Mouse (Mus musculus): ENCODE data around the gene Cit. TPM values are rescaled to one million over a fixed set of nuclear protein-coding genes. Genes with fewer than 3 reads are reported as not detected.

The Cit gene
- polyA plus RNA-seq, 1 experiment, result 19.0 TPM

DNA sequence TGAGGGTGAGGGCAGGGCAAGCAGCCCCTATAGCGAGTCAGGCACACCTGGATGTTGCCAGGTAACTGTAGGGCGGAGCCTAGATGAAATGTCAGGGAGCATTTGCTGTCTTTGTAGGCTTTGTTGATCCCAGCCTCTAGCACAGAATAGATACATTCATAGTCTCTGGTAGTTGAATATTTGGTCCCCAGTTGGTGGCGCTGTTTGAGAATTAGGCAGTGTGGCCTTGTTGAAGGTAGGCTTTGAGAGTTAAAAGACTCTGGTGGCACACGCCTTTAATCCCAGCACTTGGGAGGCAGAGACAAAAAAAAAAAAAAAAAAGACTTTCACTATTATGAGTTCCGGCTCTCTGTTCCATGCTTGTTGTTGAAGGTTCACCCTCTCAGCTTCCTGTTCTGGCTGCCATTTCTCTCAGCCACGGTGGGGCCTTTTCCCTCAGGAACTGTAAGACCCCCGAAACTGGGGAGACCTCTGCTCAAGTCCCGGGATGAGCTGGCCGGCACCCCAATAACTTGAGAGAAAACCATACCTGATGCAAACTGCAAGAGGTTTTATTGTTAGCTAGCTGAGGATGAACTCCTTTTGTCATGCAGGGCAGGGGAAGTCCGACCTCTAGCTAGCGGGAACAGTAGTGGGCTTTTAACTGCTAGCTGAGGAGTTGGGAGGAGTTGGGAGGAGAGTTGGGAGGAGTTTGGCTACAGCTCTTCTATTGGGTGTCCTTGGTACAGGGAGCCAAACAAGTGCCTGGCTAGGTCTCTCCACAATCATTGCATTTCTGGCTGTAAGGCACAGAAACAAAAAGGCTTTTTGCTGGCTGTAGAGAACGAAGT, 3.9 kb upstream of the Cit start:
- H3K36me3 ChIP-seq (ENCODE audit: control insufficient read depth, insufficient read depth, low read length), result no peaks in the 10 kb centered on the region; the same call in 1 of the 2 replicates

DNA sequence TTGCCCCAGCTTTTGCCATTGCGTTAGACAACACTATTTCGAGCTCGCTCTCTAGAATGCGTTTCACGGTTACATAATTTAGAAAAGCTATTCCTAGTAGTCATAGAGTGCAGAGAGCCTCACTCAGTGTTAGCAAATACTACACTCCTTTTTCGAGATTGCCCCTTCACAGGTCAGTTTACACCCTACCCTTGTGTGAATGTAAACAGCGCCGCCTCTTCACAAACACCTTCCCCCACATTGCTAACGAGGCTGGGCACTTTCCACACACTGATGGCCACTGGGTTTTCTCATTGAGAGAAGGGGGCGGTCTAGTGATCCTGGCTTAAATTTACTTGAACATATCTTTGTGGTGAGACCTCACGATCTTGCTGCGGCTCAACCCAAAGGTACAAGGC, 711 bp upstream of the Cit start:
- peak overlapping the region; percentile 100 for H3K27ac ChIP-seq (ENCODE audit: control insufficient read depth, insufficient read depth, low read depth, low read length)
- H3K36me3 ChIP-seq (ENCODE audit: control insufficient read depth, insufficient read depth, low read length), result peaks cover 2% of the 10 kb centered on the region
- H3K4me1 ChIP-seq (ENCODE audit: control insufficient read depth, insufficient read depth, low read length), result peaks cover 15% of the 10 kb centered on the region
- no peaks in the 10 kb centered on the region for H3K27me3 ChIP-seq (ENCODE audit: control insufficient read depth, insufficient read depth, low read length)
- H3K4me3 ChIP-seq (ENCODE audit: control insufficient read depth, low read depth, low read length), result peak overlapping the region; percentile 99
- TF ChIP-seq CTCF (IDR thresholded peaks at IDR 0.05; ENCODE audit: control insufficient read depth, insufficient read depth, insufficient replicate concordance, low read depth, low read length), result no peak
- no peak for TF ChIP-seq POLR2A (IDR thresholded peaks at IDR 0.05; ENCODE audit: control insufficient read depth, low read depth, low read length)

More for the DNA sequence above, 3.9 kb upstream of the Cit start:
- Histone ChIP-seq H3K27me3 (ENCODE audit: control insufficient read depth, insufficient read depth, low read length) (no peaks in the 10 kb centered on the region), H3K27ac (ENCODE audit: control insufficient read depth, insufficient read depth, low read depth, low read length) (no peak overlapping the region), H3K4me1 (ENCODE audit: control insufficient read depth, insufficient read depth, low read length) (peaks cover 10% of the 10 kb centered on the region), H3K4me3 (ENCODE audit: control insufficient read depth, low read depth, low read length) (no peak overlapping the region)
- TF ChIP-seq POLR2A (IDR thresholded peaks at IDR 0.05; ENCODE audit: control insufficient read depth, low read depth, low read length) (no peak), CTCF (IDR thresholded peaks at IDR 0.05; ENCODE audit: control insufficient read depth, insufficient read depth, insufficient replicate concordance, low read depth, low read length) (no peak)

DNA sequence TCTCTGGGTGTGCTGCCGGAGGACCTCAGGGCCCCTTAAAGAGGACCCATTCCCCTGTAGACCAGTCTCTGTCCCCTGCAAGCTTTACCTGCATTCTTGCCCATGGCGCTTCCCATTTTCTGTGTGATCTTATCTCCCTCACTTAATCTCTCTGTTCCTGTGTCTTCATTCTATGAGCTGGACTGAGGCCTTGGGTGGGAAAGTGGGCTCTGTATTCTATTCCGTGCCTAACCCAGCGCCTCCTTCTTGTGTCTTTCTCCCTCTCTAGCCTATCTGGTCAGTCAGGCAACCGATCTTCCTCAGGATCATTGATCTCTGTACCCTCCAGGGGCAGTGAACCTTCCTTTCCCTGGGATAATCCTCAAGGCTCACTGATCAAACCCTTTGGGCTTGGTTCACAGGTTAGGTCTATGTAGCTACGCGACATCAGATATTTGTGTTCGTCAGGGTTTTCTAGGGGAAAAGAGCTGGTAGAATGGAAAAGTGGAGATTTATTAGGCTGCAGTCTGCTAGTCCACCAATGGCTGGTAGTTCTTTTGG, 627 bp downstream of the Cit start:
- Histone ChIP-seq H3K27me3 (ENCODE audit: control insufficient read depth, insufficient read depth, low read length) (no peaks in the 10 kb centered on the region), H3K27ac (ENCODE audit: control insufficient read depth, insufficient read depth, low read depth, low read length) (peak overlapping the region; percentile 94; the same call in 1 of the 2 replicates), H3K4me1 (ENCODE audit: control insufficient read depth, insufficient read depth, low read length) (peaks cover 15% of the 10 kb centered on the region), H3K36me3 (ENCODE audit: control insufficient read depth, insufficient read depth, low read length) (peaks cover 2% of the 10 kb centered on the region), H3K4me3 (ENCODE audit: control insufficient read depth, low read depth, low read length) (peak overlapping the region; percentile 99)
- TF ChIP-seq POLR2A (IDR thresholded peaks at IDR 0.05; ENCODE audit: control insufficient read depth, low read depth, low read length), result no peak
- no peak for TF ChIP-seq CTCF (IDR thresholded peaks at IDR 0.05; ENCODE audit: control insufficient read depth, insufficient read depth, insufficient replicate concordance, low read depth, low read length)

DNA sequence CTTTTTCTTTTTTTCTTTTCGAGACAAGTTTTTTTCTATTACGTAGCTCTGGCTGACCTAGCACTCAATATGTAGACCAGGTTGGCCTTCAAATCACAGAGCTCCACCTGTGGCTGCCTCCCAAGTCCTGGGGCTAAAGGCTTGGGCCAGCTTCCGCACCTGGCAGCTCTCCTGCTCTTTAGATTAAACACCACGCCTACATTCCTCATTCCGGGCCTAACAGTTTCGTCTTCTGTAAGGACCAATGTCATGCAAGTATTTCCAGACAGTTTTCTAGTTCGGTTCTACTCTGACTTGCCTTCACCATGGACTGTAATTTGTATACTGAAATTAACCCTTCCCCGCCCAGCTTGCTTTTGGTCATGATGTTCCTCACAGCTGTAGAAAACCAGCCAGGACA, 2.1 kb downstream of the Cit start:
- peaks cover 15% of the 10 kb centered on the region for H3K4me1 ChIP-seq (ENCODE audit: control insufficient read depth, insufficient read depth, low read length)
- peaks cover 2% of the 10 kb centered on the region for H3K36me3 ChIP-seq (ENCODE audit: control insufficient read depth, insufficient read depth, low read length)
- no peaks in the 10 kb centered on the region for H3K27me3 ChIP-seq (ENCODE audit: control insufficient read depth, insufficient read depth, low read length)
- no peak overlapping the region for H3K4me3 ChIP-seq (ENCODE audit: control insufficient read depth, low read depth, low read length)
- no peak for TF ChIP-seq POLR2A (IDR thresholded peaks at IDR 0.05; ENCODE audit: control insufficient read depth, low read depth, low read length)
- no peak for TF ChIP-seq CTCF (IDR thresholded peaks at IDR 0.05; ENCODE audit: control insufficient read depth, insufficient read depth, insufficient replicate concordance, low read depth, low read length)
- H3K27ac ChIP-seq (ENCODE audit: control insufficient read depth, insufficient read depth, low read depth, low read length), result no peak overlapping the region

DNA sequence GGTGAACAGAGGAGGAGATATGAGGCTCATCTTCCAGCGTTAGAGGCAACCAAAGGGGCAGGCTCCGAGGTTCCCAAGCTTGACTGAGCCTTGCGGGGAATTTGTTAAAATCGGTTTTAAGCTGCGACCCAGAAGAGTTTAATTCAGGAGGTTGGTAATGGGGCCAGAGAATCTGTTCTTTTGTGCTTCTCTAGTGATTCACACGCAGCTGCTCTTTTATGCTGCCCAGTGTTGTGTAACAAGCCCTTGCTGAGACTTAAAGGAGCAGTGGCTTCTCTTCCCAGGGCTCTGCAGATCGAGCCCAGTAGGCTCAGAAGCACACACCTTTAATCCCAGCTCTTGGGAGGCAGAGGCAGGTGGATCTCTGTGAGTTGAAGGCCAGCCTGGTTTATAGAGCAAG, 3.4 kb downstream of the Cit start:
- no peak overlapping the region for H3K27ac ChIP-seq (ENCODE audit: control insufficient read depth, insufficient read depth, low read depth, low read length)
- H3K4me1 ChIP-seq (ENCODE audit: control insufficient read depth, insufficient read depth, low read length), result peaks cover 15% of the 10 kb centered on the region
- TF ChIP-seq CTCF (IDR thresholded peaks at IDR 0.05; ENCODE audit: control insufficient read depth, insufficient read depth, insufficient replicate concordance, low read depth, low read length) (no peak), POLR2A (IDR thresholded peaks at IDR 0.05; ENCODE audit: control insufficient read depth, low read depth, low read length) (no peak)
- H3K36me3 ChIP-seq (ENCODE audit: control insufficient read depth, insufficient read depth, low read length), result peaks cover 2% of the 10 kb centered on the region
- no peaks in the 10 kb centered on the region for H3K27me3 ChIP-seq (ENCODE audit: control insufficient read depth, insufficient read depth, low read length)
- no peak overlapping the region for H3K4me3 ChIP-seq (ENCODE audit: control insufficient read depth, low read depth, low read length)

DNA sequence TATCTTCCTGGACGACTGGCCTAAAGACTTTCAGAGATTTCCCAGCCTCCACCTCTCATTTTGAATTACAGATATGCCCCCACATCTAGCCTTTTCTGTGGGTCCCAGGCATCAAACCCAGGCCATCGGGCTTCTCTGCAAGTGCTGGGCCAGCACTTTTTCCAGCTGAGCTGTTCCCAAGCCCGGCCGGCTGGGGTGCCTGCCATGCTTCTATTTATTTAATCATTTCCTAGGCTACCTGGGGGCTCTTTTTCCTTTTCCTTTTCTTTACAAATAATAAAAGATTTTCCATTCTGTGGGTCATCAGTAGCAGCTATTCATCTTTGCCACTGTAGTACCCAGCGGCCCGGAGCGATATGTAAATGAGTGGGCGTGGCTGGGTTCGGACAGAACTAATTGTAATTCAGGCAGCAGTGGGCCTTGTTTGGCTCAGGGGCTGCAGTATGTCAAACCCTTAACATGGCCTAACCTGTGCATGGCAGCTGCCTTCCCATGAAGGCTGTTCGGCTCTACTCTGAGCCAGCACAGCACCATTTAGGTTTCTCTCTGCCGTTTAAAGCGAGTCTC, 4.3 kb downstream of the Cit start:
- peaks cover 2% of the 10 kb centered on the region for H3K36me3 ChIP-seq (ENCODE audit: control insufficient read depth, insufficient read depth, low read length)
- peaks cover 11% of the 10 kb centered on the region for H3K4me1 ChIP-seq (ENCODE audit: control insufficient read depth, insufficient read depth, low read length)
- TF ChIP-seq POLR2A (IDR thresholded peaks at IDR 0.05; ENCODE audit: control insufficient read depth, low read depth, low read length) (no peak), CTCF (IDR thresholded peaks at IDR 0.05; ENCODE audit: control insufficient read depth, insufficient read depth, insufficient replicate concordance, low read depth, low read length) (no peak)

DNA sequence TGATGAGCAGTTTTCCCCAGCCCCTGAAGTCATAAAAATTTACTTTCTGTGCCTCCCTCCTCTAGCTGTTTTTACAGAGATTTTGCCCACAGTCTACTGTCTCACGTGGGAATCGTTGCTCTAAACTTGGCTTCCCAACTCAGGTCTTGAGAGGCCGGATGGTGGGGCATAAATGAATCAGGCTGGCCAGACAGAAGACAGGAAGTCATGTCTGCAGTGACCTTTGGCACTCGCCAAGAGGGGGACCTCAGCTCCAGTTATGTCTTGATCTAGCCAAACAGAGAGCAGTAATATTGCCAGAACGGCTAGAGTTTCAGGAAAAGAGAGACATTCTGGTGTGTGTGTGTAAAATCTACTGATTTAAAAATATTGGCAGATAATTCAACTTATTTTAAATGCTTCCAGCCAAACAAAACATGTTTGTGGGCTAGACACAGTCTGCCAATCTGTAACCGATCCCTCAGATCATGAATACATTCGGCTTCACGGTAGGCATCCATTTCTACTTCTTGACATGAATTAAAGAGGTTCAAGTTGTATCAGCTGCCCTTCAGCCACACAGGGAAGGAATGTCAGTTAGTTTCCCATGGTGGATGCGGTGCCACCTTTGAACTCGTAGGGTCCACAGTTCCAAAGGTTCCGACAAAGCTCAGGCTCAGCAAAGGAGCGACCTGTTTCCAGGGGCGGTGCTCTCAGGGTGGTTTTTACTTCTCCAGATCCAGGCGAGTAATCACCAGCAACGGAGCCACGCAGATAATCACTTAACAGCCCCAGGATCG, 5.4 kb downstream of the Cit start:
- no peaks in the 10 kb centered on the region for H3K27me3 ChIP-seq (ENCODE audit: control insufficient read depth, insufficient read depth, low read length)
- H3K4me3 ChIP-seq (ENCODE audit: control insufficient read depth, low read depth, low read length), result no peak overlapping the region
- no peak overlapping the region for H3K27ac ChIP-seq (ENCODE audit: control insufficient read depth, insufficient read depth, low read depth, low read length)
- no peak for TF ChIP-seq CTCF (IDR thresholded peaks at IDR 0.05; ENCODE audit: control insufficient read depth, insufficient read depth, insufficient replicate concordance, low read depth, low read length)
- no peak for TF ChIP-seq POLR2A (IDR thresholded peaks at IDR 0.05; ENCODE audit: control insufficient read depth, low read depth, low read length)
- H3K4me1 ChIP-seq (ENCODE audit: control insufficient read depth, insufficient read depth, low read length), result peaks cover 9% of the 10 kb centered on the region
- peaks cover 2% of the 10 kb centered on the region for H3K36me3 ChIP-seq (ENCODE audit: control insufficient read depth, insufficient read depth, low read length)

More for the DNA sequence above, 4.3 kb downstream of the Cit start:
- H3K27me3 ChIP-seq (ENCODE audit: control insufficient read depth, insufficient read depth, low read length), result no peaks in the 10 kb centered on the region
- H3K27ac ChIP-seq (ENCODE audit: control insufficient read depth, insufficient read depth, low read depth, low read length), result no peak overlapping the region
- no peak overlapping the region for H3K4me3 ChIP-seq (ENCODE audit: control insufficient read depth, low read depth, low read length)

All from testis, adult 2 months (tissue).